Mouse (Mus musculus) right cerebral cortex, adult 18-20 months (tissue): Measurements from ENCODE around the gene Vstm5.
"Not testable (repeated sequence)": the region's sequence is repeated elsewhere in the genome, so short reads cannot be mapped to it uniquely, and the experiment has no call there.

ENCODE experiments used
- DNase-seq: peaks from one replicate; pipeline ENCODE4 v3.0.0; 2022; ENCODE audit warnings: mixed read lengths

Gene Vstm5

GRCm38 (mm10) chr9:15239042-15239925, at the start of gene Vstm5:
Vstm5 (plus strand) TSS chr9:15239045.
- peak; percentile 57 for DNase-seq

DNA sequence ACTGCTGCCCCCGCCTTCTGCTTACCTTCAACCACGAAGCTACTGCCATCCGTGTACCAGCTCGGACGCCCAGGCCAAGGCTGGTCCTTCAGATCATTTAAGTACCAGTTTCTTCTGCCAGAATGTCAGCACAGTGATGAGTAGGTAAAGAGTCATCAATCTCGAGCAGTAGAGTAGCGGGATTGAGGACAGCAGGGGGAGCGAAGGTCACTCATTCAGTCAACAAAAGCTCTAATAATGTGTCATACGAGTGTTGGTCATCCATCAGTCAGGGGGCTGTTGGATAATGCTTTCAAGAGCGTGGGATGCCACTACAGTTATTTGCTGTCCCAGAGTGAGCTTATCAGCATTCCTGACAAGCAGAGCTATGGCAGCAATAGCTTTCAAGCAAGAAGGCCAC, 44.0 kb upstream of the Vstm5 start:
- DNase-seq, result not testable (repeated sequence)

GRCm38 (mm10) chr9:15206631-15207030, 32.2 kb upstream of the Vstm5 start:
- DNase-seq, result no peak

- DNase-seq, result no peak
Measured at GRCm38 (mm10) chr9:15209320-15209719, 29.5 kb upstream of the Vstm5 start.

GRCm38 (mm10) chr9:15211876-15212275, 27.0 kb upstream of the Vstm5 start:
- DNase-seq, result peak; percentile 15

- DNase-seq, result no peak
Measured at GRCm38 (mm10) chr9:15213695-15214094, 25.1 kb upstream of the Vstm5 start.

DNA sequence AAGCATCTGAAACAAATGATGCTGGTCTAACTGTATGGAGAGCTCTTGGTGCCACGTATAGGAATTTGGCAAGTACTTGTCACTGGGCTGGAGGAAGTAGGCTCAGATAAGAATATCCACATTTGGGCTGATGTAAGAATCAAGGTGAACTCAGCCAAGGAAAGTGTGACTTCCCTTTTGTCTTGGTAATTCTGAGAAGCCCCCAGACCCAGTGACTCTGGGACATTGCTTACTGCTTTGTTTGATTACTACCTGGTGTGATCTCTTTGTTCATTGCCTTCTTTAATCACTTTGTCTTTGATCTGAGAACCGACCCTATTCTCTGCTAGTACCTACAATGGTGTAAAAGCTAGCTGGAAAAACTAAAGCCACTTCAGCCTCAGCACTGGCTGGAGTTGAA, 13.9 kb upstream of the Vstm5 start:
- no peak for DNase-seq

- DNase-seq, result no peak
Measured at GRCm38 (mm10) chr9:15232445-15232844, 6.4 kb upstream of the Vstm5 start.

GRCm38 (mm10) chr9:15233604-15234003, 5.2 kb upstream of the Vstm5 start:
- no peak for DNase-seq

DNA sequence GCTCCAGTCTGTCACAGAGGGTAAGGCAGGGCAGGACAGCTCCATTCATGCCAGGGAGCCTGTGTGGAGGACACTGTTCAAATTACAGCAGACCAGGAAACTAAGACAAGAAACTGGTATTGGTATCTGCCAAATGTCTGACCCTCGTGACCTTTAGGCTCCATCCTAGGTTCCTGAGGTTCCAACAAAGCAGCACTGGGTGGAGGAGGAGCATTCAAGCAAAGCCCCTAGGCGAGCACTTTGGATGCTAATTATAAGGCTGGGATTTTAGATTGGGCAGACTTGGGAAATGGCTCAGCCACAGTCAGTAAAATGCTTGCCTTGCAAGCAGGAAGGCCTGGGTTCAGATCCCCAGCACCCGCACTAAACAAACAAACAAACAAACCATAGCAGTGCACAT, 2.9 kb upstream of the Vstm5 start:
- no peak for DNase-seq

GRCm38 (mm10) chr9:15237516-15238296, 1.1 kb upstream of the Vstm5 start:
- no peak for DNase-seq

GRCm38 (mm10) chr9:15238297-15238990, 401 bp upstream of the Vstm5 start:
- no peak for DNase-seq

- no peak for DNase-seq
Measured at GRCm38 (mm10) chr9:15240006-15240405, 1.2 kb downstream of the Vstm5 start.

GRCm38 (mm10) chr9:15240863-15241595, 2.2 kb downstream of the Vstm5 start:
- no peak for DNase-seq

DNA sequence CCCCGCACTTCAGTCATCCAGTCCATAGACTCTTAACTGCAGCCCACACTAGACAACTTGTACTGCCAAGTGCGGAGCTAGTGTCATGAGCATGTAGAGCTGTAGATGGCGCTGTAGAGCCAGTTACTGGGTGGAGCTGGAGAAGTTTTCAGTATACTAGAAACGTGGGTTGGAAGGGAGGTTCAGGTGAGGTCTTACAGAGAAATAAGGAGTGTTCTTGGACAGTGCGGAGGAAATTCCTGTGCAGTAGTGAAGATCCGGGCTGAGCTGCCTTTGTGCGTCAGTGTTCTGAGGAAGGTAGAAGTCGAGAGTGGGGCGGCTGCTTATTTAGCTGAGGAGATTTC, 2.7 kb downstream of the Vstm5 start:
- peak; percentile 19 for DNase-seq

GRCm38 (mm10) chr9:15242130-15242529, 3.3 kb downstream of the Vstm5 start:
- DNase-seq, result no peak

GRCm38 (mm10) chr9:15245319-15246075, 6.7 kb downstream of the Vstm5 start:
- DNase-seq, result no peak

DNA sequence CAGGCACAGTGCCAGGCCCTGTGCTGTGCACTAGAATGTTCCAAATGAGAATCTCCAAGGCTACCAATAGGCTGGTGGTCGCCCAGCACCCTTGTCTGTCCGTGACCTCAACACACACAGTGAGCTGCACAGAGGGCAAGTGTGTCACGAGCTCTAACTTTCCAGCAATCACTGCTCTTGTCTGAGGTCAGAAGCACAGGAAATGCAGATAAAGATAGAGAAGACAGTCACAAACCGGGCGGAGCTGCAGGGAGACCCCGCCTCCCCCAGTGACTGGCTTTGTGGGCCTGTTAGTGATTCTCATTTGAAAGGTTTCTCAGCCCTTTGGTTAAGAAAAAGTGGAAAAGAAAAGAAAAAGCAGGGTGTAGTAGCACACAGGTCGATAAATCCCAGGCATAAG, 11.5 kb downstream of the Vstm5 start:
- DNase-seq, result no peak

DNA sequence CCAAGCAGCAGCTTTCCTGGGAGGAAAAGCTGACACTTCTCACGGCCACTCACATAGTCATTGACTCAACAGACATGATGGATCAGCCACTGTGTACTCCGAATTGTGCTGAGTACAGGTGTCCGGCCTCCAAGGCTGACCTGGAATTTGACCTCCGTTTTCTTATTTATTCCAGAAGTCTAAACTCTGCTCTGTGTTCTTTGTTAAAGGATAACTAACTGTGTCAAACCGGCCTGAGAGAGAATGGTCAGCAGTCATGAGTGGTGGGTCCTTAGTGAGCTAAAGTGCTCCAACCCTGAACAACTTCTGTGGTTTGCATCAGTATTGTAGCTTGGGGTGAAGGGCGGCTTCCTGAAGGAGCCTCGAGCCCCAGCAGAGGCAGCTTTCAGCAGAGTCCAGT, 13.4 kb downstream of the Vstm5 start:
- DNase-seq, result no peak

- no peak for DNase-seq
Measured at GRCm38 (mm10) chr9:15254501-15254900, 15.7 kb downstream of the Vstm5 start.

DNA sequence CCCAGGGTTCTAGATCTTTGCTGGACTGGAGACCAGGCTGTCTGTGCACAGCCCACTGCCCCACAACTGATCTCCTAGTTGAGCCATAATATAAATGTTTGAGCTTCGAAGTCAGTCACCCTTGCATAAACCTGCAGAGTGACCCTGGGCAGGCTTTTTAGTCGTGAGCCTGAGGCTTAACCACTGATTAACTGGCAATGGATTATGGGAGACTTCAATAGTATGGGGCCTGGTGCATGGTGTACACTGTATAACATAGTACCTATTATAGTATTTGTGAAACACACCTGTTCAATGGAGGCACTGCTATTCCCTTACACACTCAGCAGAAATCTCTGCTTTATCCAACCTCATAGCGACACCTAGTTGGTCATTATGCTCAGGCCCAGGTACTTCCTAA, 17.4 kb downstream of the Vstm5 start:
- no peak for DNase-seq

DNA sequence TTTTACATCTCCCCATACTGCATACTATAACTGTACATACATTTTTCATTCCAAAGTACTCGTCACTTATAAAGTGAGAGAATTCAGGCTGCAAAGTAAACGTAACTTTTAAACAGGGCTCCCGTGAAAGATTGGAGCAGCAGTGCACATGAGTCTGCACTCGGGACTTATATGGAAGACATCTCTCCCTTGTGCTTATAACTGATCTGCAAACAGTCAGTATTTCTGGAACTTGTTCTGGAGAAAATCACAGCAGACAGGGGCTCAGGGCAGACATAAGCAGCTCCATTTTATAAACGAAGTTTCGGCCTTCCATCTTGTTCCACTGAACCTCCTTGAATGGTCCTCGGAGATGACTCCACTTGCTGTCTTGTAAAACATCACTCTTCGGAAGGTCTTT, 23.1 kb downstream of the Vstm5 start:
- DNase-seq, result no peak
